Mouse (Mus musculus) limb, embryonic 11.5 days (tissue): ENCODE data around the gene Ccl17. TPM values are rescaled to one million over a fixed set of nuclear protein-coding genes. Genes with fewer than 3 reads are reported as not detected.
"Not testable (repeated sequence)": the region's sequence is repeated elsewhere in the genome, so short reads cannot be mapped to it uniquely, and the experiment has no call there.

Experiments
- ATAC-seq: fragments of 200-750 bp; cut with Nextera tagmentation; 2 replicates; pipeline ENCODE4 v1.8.0; 2017; ENCODE audit warnings: low read depth; ENCODE audit not compliant: insufficient number of reproducible peaks, low FRiP score, low TSS enrichment
- DNase-seq: peaks from one replicate; pipeline ENCODE4 v3.0.0-alpha.2; 2015; ENCODE audit warnings: low spot score
- H3K27ac ChIP-seq: fragments of 300-500 bp; sonication (generic); replicated peaks from 2 replicates; pipeline ENCODE4 v1.5.1; 2014; ENCODE audit warnings: low read depth, mild to moderate bottlenecking, low read length
- H3K27me3 ChIP-seq: fragments of 300-500 bp; sonication (generic); 2 replicates; pipeline ENCODE4 v1.6.1; 2014; ENCODE audit warnings: mild to moderate bottlenecking, low read length, mixed read lengths; ENCODE audit not compliant: control insufficient read depth, insufficient read depth
- H3K36me3 ChIP-seq: fragments of 300-500 bp; sonication (generic); 2 replicates; pipeline ENCODE4 v1.6.1; 2014; ENCODE audit warnings: mild to moderate bottlenecking, low read length, moderate library complexity, mixed read lengths; ENCODE audit not compliant: control insufficient read depth, insufficient read depth
- H3K4me1 ChIP-seq: fragments of 300-500 bp; sonication (generic); 2 replicates; pipeline ENCODE4 v1.6.1; 2014; ENCODE audit warnings: low read length, mixed read lengths; ENCODE audit not compliant: control insufficient read depth, insufficient read depth
- H3K4me2 ChIP-seq: fragments of 300-500 bp; sonication (generic); 2 replicates; pipeline ENCODE4 v1.6.1; 2014; ENCODE audit warnings: low read depth, mild to moderate bottlenecking, moderate library complexity; ENCODE audit not compliant: severe bottlenecking
- H3K4me3 ChIP-seq: fragments of 300-500 bp; sonication (generic); 2 replicates; pipeline ENCODE4 v1.5.1; 2014; ENCODE audit warnings: low read depth, low read length
- H3K9ac ChIP-seq: fragments of 300-500 bp; sonication (generic); 2 replicates; pipeline ENCODE4 v1.6.1; 2014; ENCODE audit warnings: mild to moderate bottlenecking, low read length
- H3K9me3 ChIP-seq: fragments of 300-500 bp; sonication (generic); 2 replicates; pipeline ENCODE4 v1.6.1; 2016; ENCODE audit warnings: low read length; ENCODE audit not compliant: control insufficient read depth
- WGBS: fragments of 180-500 bp; shearing (Covaris S2); extraction: QIAGEN DNeasy Blood & Tissue Kit; methylation state at CpG from one replicate; pipeline ENCODE4 v1.1.7; 2014; 5-methylcytosine and 5-hydroxymethylcytosine counted together
- polyA plus RNA-seq: library from polyadenylated mRNA; unstranded; fragments of >200 nt; fragmentation: Nextera tagmentation; extraction: Ambion mirVana; gene quantifications from 2 replicates; pipeline ENCODE4 v1.2.1, GENCODE M21; 2014

Ccl17 gene
- polyA plus RNA-seq, 1 experiment from 2014 or later, result not detected

GRCm38 (mm10) chr8:94841183-94841582 lies 30.9 kb downstream of the Ccl17 start:
- no peak overlapping the region for H3K4me3 ChIP-seq
- no peaks in the 10 kb centered on the region for H3K27me3 ChIP-seq
- 0 out of 2 replicates have a peak, but pooled peaks cover 2% of the 10 kb centered on the region for H3K36me3 ChIP-seq
- no peak overlapping the region for H3K27ac ChIP-seq
- no peak for DNase-seq
- H3K4me1 ChIP-seq, result peaks cover 5% of the 10 kb centered on the region; the same call in 1 of the 2 replicates
- no peak overlapping the region for H3K4me2 ChIP-seq
- no peak for ATAC-seq
- H3K9me3 ChIP-seq, result no peaks in the 10 kb centered on the region
- 56% methylated on average over 2 of the region's 2 CpGs for WGBS
- H3K9ac ChIP-seq, result no peak overlapping the region

- DNase-seq (no peak), ATAC-seq (no peak)
- peaks cover 13% of the 10 kb centered on the region for H3K36me3 ChIP-seq
- H3K27ac ChIP-seq, result no peak overlapping the region
- WGBS, result 94% methylated on average over 5 of the region's 5 CpGs
- no peak overlapping the region for H3K4me2 ChIP-seq
- no peaks in the 10 kb centered on the region for H3K9me3 ChIP-seq
- H3K9ac ChIP-seq, result no peak overlapping the region
- no peaks in the 10 kb centered on the region for H3K4me1 ChIP-seq
- H3K4me3 ChIP-seq, result no peak overlapping the region
- no peaks in the 10 kb centered on the region for H3K27me3 ChIP-seq
Measured at GRCm38 (mm10) chr8:94850049-94850448, 39.8 kb downstream of the Ccl17 start.

DNA sequence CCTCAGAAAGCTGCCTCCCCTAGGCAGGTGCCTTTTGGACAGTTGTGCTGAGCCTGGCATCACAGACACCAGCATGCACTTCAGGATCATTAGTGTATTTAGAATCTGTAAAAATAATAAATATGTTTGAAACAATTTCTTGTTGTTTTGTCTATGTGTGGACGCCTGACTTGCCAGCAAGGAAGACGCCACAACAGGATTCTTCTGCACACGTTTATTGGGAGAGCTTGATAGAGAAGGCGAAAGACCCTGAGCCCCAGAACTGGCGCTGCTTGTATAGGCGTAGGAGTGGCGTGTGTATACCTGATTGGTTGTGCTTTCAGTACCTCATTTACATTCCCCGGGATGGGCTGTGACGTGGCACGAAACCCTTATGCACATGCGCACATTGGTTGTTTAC lies 44.5 kb downstream of the Ccl17 start:
- H3K9ac ChIP-seq, ATAC-seq, H3K4me3 ChIP-seq, H3K27me3 ChIP-seq, H3K27ac ChIP-seq, H3K9me3 ChIP-seq, DNase-seq, H3K4me2 ChIP-seq, H3K4me1 ChIP-seq: not testable (repeated sequence)
- peaks cover 13% of the 10 kb centered on the region for H3K36me3 ChIP-seq
- 89% methylated on average over 11 of the region's 11 CpGs for WGBS

GRCm38 (mm10) chr8:94857011-94857345 lies 46.7 kb downstream of the Ccl17 start:
- Histone ChIP-seq H3K36me3 (peaks cover 6% of the 10 kb centered on the region; the same call in 1 of the 2 replicates), H3K4me3 (peak overlapping the region; percentile 96), H3K9me3 (no peaks in the 10 kb centered on the region), H3K4me2 (no peak overlapping the region), H3K27ac (no peak overlapping the region), H3K9ac (no peak overlapping the region), H3K4me1 (0 out of 2 replicates have a peak, but pooled peaks cover 3% of the 10 kb centered on the region), H3K27me3 (no peaks in the 10 kb centered on the region)
- DNase-seq (no peak), ATAC-seq (0 out of 2 replicates have a peak, but pooled peaks have one; percentile 8)
- WGBS, result 35% methylated on average over 5 of the region's 5 CpGs

GRCm38 (mm10) chr8:94857346-94858173 lies 47.3 kb downstream of the Ccl17 start, which contains the start of gene Polr2c:
Gene Polr2c (plus strand): TSS chr8:94857450.
- Histone ChIP-seq H3K9me3 (no peaks in the 10 kb centered on the region), H3K27me3 (no peaks in the 10 kb centered on the region), H3K4me2 (peak within 1 kb of the TSS; percentile 78), H3K9ac (peak within 1 kb of the TSS; percentile 91), H3K4me3 (peak within 1 kb of the TSS; percentile 96), H3K27ac (peak within 1 kb of the TSS; percentile 55; the same call in 1 of the 2 replicates), H3K36me3 (peaks cover 6% of the 10 kb centered on the region), H3K4me1 (0 out of 2 replicates have a peak, but pooled peaks cover 3% of the 10 kb centered on the region)
- peak; percentile 96 for DNase-seq
- WGBS, result under 1% methylated on average over 67 of the region's 68 CpGs
- peak; percentile 64 for ATAC-seq

DNA sequence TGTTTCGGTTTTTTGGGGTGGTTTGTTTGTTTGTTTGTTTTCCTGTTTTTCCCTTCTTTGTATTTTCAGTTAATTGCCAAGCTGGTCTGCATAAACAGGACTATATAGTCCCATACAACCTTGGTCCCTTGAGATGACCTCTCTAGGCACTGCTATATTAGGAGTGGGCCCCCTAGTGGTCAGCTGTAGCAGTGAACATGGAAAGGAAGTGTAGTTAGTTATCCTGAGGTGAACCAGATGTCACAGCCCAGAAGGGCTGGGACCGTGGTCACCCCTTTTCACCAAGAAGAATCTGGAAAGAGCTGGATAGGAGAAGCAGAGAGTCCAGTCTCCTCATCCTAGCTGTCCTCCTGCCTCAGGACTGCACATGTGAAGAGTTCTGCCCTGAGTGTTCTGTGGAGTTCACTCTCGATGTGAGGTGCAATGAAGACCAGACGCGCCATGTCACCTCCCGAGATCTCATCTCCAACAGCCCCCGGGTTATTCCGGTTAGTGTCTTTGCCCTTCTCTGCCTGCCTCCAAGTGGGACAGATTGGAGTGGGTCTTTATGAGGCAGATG lies 51.2 kb downstream of the Ccl17 start:
- WGBS, result 73% methylated on average over 8 of the region's 8 CpGs
- no peaks in the 10 kb centered on the region for H3K27me3 ChIP-seq
- H3K9me3 ChIP-seq, result no peaks in the 10 kb centered on the region
- peaks cover 5% of the 10 kb centered on the region for H3K36me3 ChIP-seq
- no peak overlapping the region for H3K4me2 ChIP-seq
- no peak overlapping the region for H3K27ac ChIP-seq
- ATAC-seq (no peak), DNase-seq (peak; percentile 80)
- 0 out of 2 replicates have a peak, but pooled peaks cover 3% of the 10 kb centered on the region for H3K4me1 ChIP-seq
- no peak overlapping the region for H3K9ac ChIP-seq
- H3K4me3 ChIP-seq, result no peak overlapping the region

Other genes with a start within 250 kb of the Ccl17 start
- 43.1 and 47.1 TPM in 2 replicates for gene Rspry1, start 208.5 kb upstream of the Ccl17 start, polyA plus RNA-seq
- gene Fam192a, start 208.5 kb upstream of the Ccl17 start, polyA plus RNA-seq, result 82.2 and 90.2 TPM in 2 replicates
- 60.6 and 63.7 TPM in 2 replicates for gene Arl2bp, start 143.9 kb upstream of the Ccl17 start, polyA plus RNA-seq
- gene Pllp, start 114.2 kb upstream of the Ccl17 start, polyA plus RNA-seq, result 0.21 TPM in 1 of 2 replicates, not detected in the other
- gene Ccl22, start 64.9 kb upstream of the Ccl17 start, polyA plus RNA-seq, result not detected in 2 replicates
- 5.2 and 6.3 TPM in 2 replicates for gene Cx3cl1, start 38.4 kb upstream of the Ccl17 start, polyA plus RNA-seq
- gene Coq9, start 27.9 kb downstream of the Ccl17 start, polyA plus RNA-seq, result 63.5 and 64.0 TPM in 2 replicates
- gene Ciapin1, start 27.9 kb downstream of the Ccl17 start, polyA plus RNA-seq, result 129 and 131 TPM in 2 replicates
- 178 and 189 TPM in 2 replicates for gene Polr2c, start 47.0 kb downstream of the Ccl17 start, polyA plus RNA-seq
- gene Dok4, start 65.9 kb downstream of the Ccl17 start, polyA plus RNA-seq, result 14.6 and 16.4 TPM in 2 replicates
- 38.0 and 39.2 TPM in 2 replicates for gene Ccdc102a, start 107.6 kb downstream of the Ccl17 start, polyA plus RNA-seq
- 0.21 TPM in 1 of 2 replicates, not detected in the other for gene Adgrg5, start 113.2 kb downstream of the Ccl17 start, polyA plus RNA-seq
- 10.6 and 11.1 TPM in 2 replicates for gene Adgrg1, start 164.3 kb downstream of the Ccl17 start, polyA plus RNA-seq
- 2.7 and 3.8 TPM in 2 replicates for gene Adgrg3, start 207.2 kb downstream of the Ccl17 start, polyA plus RNA-seq
- 0.11 and 0.18 TPM in 2 replicates for gene Drc7, start 244.7 kb downstream of the Ccl17 start, polyA plus RNA-seq